Mouse (Mus musculus): ENCODE results near the gene Aunip. TPM values are rescaled to one million over a fixed set of nuclear protein-coding genes. Genes with fewer than 3 reads are reported as not detected.
"Not testable (repeated sequence)": the region's sequence is repeated elsewhere in the genome, so short reads cannot be mapped to it uniquely, and the experiment has no call there.

The Aunip gene
- polyA plus RNA-seq, 1 experiment from 2014 or later: 10.0 TPM

DNA sequence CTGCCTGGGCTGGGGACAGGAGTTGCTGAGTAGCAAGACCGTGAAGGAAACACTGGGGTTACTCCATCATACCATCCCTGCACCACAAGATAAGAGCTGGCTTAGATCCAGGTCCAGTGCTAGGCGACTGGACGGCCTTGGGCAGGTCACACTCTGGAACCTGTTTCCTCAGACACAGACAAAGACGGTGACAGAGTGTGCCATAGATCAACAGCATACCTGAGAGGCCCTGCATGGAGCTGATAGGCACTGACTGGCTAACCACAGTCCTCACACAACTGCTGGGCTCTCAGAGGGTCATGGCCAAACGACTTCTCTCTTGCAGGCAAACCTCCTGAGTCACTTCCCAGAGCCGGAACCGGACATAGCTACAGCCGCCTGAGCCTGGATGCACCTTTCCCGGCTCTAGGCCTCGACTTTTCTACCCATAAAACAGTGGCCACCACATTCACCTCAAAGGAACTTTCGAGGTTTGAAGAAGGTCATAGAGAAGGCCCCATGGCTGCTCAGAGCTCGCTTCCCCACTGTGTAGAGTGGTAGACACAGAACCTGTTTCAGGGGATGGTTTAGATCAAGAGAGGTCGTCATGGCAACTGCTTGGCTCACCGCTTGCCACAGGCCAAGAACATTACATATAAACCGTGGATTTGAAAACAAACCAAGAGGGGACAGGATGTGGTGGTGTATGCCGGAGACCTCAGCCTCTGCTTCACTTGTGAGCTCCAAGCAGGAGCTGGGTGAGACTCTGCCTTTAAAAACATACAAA, 15.8 kb upstream of the Aunip start:
- Histone ChIP-seq H3K4me2 (ENCODE audit: low read depth, low read length) (no peak overlapping the region), H3K9me3 (replicated peaks; ENCODE audit: control insufficient read depth, low read length) (no peaks in the 10 kb centered on the region), H3K36me3 (ENCODE audit: control insufficient read depth, insufficient read depth) (no peaks in the 10 kb centered on the region), H3K27me3 (ENCODE audit: control insufficient read depth, insufficient read depth, low read length) (no peaks in the 10 kb centered on the region), H3K4me3 (ENCODE audit: low read length) (no peak overlapping the region), H3K4me1 (ENCODE audit: control insufficient read depth, insufficient read depth, low read length) (peaks cover 40% of the 10 kb centered on the region), H3K9ac (ENCODE audit: low read length) (no peak overlapping the region), H3K27ac (ENCODE audit: low read length) (0 out of 2 replicates have a peak overlapping the region, but pooled peaks have one; percentile 2)
- no peak for ATAC-seq (replicated peaks; ENCODE audit: extremely low read depth, insufficient read depth, low FRiP score)
- 42% methylated on average over 16 of the region's 16 CpGs for WGBS

DNA sequence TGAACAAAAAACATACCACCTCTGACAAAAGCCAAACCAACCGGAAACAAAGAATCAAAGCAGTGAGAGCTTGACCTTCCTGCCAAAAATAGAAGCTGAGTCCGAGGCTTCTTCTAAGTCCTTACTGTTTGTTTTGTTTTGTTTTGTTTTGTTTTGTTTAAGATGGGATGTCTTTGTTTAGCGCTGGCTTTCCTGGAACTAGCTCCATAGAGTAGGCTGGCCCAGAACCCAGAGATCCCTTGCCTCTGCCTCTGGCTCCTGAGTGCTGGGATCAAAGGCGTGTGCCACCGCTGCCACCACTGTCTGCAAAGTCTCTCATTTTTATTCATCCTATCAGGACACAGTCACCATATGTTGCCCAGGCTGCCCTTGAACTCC, 15.3 kb upstream of the Aunip start:
- Histone ChIP-seq H3K4me3 (ENCODE audit: low read length) (no peak overlapping the region), H3K4me1 (ENCODE audit: control insufficient read depth, insufficient read depth, low read length) (peaks cover 40% of the 10 kb centered on the region), H3K9me3 (replicated peaks; ENCODE audit: control insufficient read depth, low read length) (no peaks in the 10 kb centered on the region), H3K36me3 (ENCODE audit: control insufficient read depth, insufficient read depth) (no peaks in the 10 kb centered on the region), H3K9ac (ENCODE audit: low read length) (no peak overlapping the region), H3K4me2 (ENCODE audit: low read depth, low read length) (no peak overlapping the region), H3K27ac (ENCODE audit: low read length) (peak overlapping the region; percentile 93), H3K27me3 (ENCODE audit: control insufficient read depth, insufficient read depth, low read length) (no peaks in the 10 kb centered on the region)
- ATAC-seq (replicated peaks; ENCODE audit: extremely low read depth, insufficient read depth, low FRiP score): no peak
- 61% methylated on average over 5 of the region's 5 CpGs for WGBS

DNA sequence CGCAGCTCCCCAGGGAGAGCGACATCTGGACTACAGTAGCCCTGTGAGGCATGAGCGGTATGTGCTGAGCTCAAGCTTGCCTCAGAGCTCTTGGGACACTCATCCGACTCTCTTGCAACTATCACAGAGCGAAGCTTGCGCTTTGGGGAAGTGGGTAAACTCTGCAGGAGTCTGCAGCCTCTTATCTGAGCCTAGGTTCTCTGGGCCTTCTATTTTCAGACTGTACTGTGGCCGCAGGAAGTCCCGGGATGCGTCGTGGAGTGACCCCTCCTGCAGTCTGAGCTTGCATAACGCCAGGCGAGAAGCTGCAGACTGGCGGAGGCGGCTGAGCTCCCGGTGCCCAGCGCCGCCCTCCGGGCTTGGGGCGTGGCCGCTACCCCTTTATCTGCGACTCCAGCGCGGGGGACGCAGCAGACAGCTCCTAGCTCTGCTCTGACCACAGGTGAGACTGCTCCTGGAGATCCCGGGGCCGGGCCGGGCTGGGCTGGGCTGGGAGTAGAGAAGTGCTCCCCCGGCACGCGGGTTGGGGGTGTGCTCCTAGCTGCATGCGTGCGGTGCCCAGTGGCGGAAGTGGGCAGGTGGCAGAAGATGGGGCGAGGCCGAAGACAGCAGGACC, 14.1 kb upstream of the Aunip start, which contains the start of gene Paqr7:
Gene Paqr7, plus strand, starts transcription at position 103 of the 616 bp plus-strand sequence.
- peak within 1 kb of the TSS; percentile 93 for H3K27ac ChIP-seq (ENCODE audit: low read length)
- WGBS: 2% methylated on average over 35 of the region's 35 CpGs

DNA sequence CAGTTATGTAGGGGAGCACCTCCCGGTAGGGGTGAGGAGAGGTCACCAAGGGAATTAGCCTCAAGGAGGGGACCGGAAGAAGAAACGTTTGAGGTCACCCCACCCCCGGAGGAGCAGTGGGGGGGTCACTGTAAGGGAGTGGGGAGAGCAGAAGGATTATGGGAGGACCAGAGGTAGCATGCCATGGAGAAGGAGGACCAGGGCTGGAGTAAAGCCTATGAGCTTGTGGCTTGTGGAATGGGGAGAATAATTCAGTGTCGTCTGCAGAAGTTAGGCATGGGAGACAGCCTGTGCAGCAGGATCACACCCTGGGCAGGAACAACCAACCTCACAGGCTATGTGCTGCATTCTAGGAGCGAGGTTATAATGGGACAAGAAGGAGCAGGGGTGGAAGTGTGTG, 13.6 kb upstream of the Aunip start:
- Histone ChIP-seq H3K36me3 (ENCODE audit: control insufficient read depth, insufficient read depth) (no peaks in the 10 kb centered on the region), H3K9me3 (replicated peaks; ENCODE audit: control insufficient read depth, low read length) (no peaks in the 10 kb centered on the region), H3K4me3 (ENCODE audit: low read length) (peak overlapping the region; percentile 74), H3K4me2 (ENCODE audit: low read depth, low read length) (peak overlapping the region; percentile 96), H3K4me1 (ENCODE audit: control insufficient read depth, insufficient read depth, low read length) (peaks cover 40% of the 10 kb centered on the region), H3K27me3 (ENCODE audit: control insufficient read depth, insufficient read depth, low read length) (no peaks in the 10 kb centered on the region), H3K27ac (ENCODE audit: low read length) (peak overlapping the region; percentile 93), H3K9ac (ENCODE audit: low read length) (peak overlapping the region; percentile 82)
- ATAC-seq (replicated peaks; ENCODE audit: extremely low read depth, insufficient read depth, low FRiP score): peak; percentile 16; the same call in 1 of the 2 replicates
- WGBS: 3% methylated on average over 6 of the region's 6 CpGs

More for the DNA sequence above, 14.1 kb upstream of the Aunip start, which contains the start of gene Paqr7:
- H3K9ac ChIP-seq (ENCODE audit: low read length): peak within 1 kb of the TSS; percentile 82
- peak within 1 kb of the TSS; percentile 74 for H3K4me3 ChIP-seq (ENCODE audit: low read length)
- H3K4me2 ChIP-seq (ENCODE audit: low read depth, low read length): peak within 1 kb of the TSS; percentile 96
- H3K4me1 ChIP-seq (ENCODE audit: control insufficient read depth, insufficient read depth, low read length): peaks cover 40% of the 10 kb centered on the region
- no peaks in the 10 kb centered on the region for H3K27me3 ChIP-seq (ENCODE audit: control insufficient read depth, insufficient read depth, low read length)
- peak; percentile 73 for ATAC-seq (replicated peaks; ENCODE audit: extremely low read depth, insufficient read depth, low FRiP score)
- H3K9me3 ChIP-seq (replicated peaks; ENCODE audit: control insufficient read depth, low read length): no peaks in the 10 kb centered on the region
- no peaks in the 10 kb centered on the region for H3K36me3 ChIP-seq (ENCODE audit: control insufficient read depth, insufficient read depth)

- ATAC-seq (replicated peaks; ENCODE audit: extremely low read depth, insufficient read depth, low FRiP score): no peak
- H3K4me3 ChIP-seq (ENCODE audit: low read length): peak overlapping the region; percentile 74; the same call in 1 of the 2 replicates
These were observed 12.6 kb upstream of the Aunip start for GRCm38 (mm10) chr4:134497986-134498731.

GRCm38 (mm10) chr4:134498983-134499382, 11.8 kb upstream of the Aunip start:
- H3K27ac ChIP-seq (ENCODE audit: low read length); H3K36me3 ChIP-seq (ENCODE audit: control insufficient read depth, insufficient read depth); H3K9ac ChIP-seq (ENCODE audit: low read length); H3K27me3 ChIP-seq (ENCODE audit: control insufficient read depth, insufficient read depth, low read length); H3K4me3 ChIP-seq (ENCODE audit: low read length); H3K9me3 ChIP-seq (replicated peaks; ENCODE audit: control insufficient read depth, low read length); ATAC-seq (replicated peaks; ENCODE audit: extremely low read depth, insufficient read depth, low FRiP score); H3K4me2 ChIP-seq (ENCODE audit: low read depth, low read length): not testable (repeated sequence)
- WGBS: 73% methylated on average over 6 of the region's 6 CpGs
- peaks cover 40% of the 10 kb centered on the region for H3K4me1 ChIP-seq (ENCODE audit: control insufficient read depth, insufficient read depth, low read length)

More at GRCm38 (mm10) chr4:134497986-134498731, 12.6 kb upstream of the Aunip start:
- peaks cover 40% of the 10 kb centered on the region for H3K4me1 ChIP-seq (ENCODE audit: control insufficient read depth, insufficient read depth, low read length)
- H3K9ac ChIP-seq (ENCODE audit: low read length): no peak overlapping the region
- WGBS: 61% methylated on average over 12 of the region's 12 CpGs
- no peaks in the 10 kb centered on the region for H3K36me3 ChIP-seq (ENCODE audit: control insufficient read depth, insufficient read depth)
- H3K9me3 ChIP-seq (replicated peaks; ENCODE audit: control insufficient read depth, low read length): no peaks in the 10 kb centered on the region
- H3K4me2 ChIP-seq (ENCODE audit: low read depth, low read length): peak overlapping the region; percentile 96
- H3K27me3 ChIP-seq (ENCODE audit: control insufficient read depth, insufficient read depth, low read length): no peaks in the 10 kb centered on the region
- no peak overlapping the region for H3K27ac ChIP-seq (ENCODE audit: low read length)

DNA sequence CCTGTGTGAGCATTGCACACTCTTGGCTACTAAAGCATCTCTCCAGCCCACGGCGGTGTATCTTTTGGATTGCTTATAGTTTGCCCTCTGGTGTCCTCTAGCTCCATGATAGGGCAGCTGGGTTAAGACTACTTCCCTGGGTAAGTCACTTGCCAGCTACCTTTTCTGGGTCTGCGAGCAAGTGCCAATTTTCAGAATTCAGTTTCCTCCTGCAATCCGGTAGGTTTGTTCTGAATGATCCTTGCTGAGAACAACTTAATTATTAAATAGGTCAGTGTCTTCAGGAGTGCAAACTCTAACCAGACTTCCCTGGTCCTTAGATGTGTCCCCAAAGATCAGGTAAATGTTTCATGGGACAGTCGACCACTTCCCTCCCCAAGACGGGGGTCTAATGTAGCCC, 9.7 kb upstream of the Aunip start:
- ATAC-seq (replicated peaks; ENCODE audit: extremely low read depth, insufficient read depth, low FRiP score): no peak
- H3K36me3 ChIP-seq (ENCODE audit: control insufficient read depth, insufficient read depth): 0 out of 2 replicates have a peak, but pooled peaks cover 2% of the 10 kb centered on the region
- H3K9ac ChIP-seq (ENCODE audit: low read length): no peak overlapping the region
- H3K4me1 ChIP-seq (ENCODE audit: control insufficient read depth, insufficient read depth, low read length): peaks cover 23% of the 10 kb centered on the region
- 89% methylated on average over 6 of the region's 6 CpGs for WGBS
- H3K27me3 ChIP-seq (ENCODE audit: control insufficient read depth, insufficient read depth, low read length): no peaks in the 10 kb centered on the region
- H3K27ac ChIP-seq (ENCODE audit: low read length): no peak overlapping the region
- H3K4me3 ChIP-seq (ENCODE audit: low read length): no peak overlapping the region
- H3K4me2 ChIP-seq (ENCODE audit: low read depth, low read length): no peak overlapping the region
- H3K9me3 ChIP-seq (replicated peaks; ENCODE audit: control insufficient read depth, low read length): no peaks in the 10 kb centered on the region

DNA sequence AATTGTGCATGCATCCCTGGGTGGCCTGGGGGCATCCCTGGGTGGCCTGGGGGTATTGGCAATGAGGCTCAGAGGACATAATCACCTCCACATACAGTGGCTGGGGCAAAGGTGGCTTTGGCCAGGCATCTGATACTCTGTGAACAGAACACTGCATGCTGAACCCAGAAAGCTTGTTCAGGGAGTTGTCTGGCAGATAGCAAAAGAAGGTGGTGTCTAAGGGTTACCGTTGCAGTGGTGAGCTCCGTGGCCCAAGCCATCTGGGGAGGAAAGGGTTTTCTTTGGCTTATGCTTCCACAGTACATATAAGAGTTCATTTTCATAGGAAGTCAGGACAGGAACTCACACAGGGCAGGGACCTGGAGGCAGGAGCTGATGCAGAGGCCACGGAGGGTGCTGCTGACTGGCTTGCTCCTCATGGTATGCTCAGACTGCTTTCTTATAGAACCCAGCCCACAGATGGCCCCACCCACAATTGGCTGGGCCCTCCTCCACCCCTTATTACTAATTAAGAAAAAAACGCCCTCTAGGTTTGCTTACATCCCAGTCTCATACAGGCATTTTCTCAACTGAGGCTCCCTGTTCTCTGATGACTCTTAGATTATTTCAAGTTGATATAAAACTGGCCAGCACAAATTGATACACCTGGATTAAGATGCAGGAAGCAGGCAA, 7.0 kb upstream of the Aunip start:
- Histone ChIP-seq H3K9ac (ENCODE audit: low read length) (no peak overlapping the region), H3K27ac (ENCODE audit: low read length) (no peak overlapping the region), H3K27me3 (ENCODE audit: control insufficient read depth, insufficient read depth, low read length) (no peaks in the 10 kb centered on the region), H3K4me3 (ENCODE audit: low read length) (no peak overlapping the region), H3K4me1 (ENCODE audit: control insufficient read depth, insufficient read depth, low read length) (0 out of 2 replicates have a peak, but pooled peaks cover under 1% of the 10 kb centered on the region), H3K36me3 (ENCODE audit: control insufficient read depth, insufficient read depth) (peaks cover 6% of the 10 kb centered on the region; the same call in 1 of the 2 replicates), H3K4me2 (ENCODE audit: low read depth, low read length) (no peak overlapping the region), H3K9me3 (replicated peaks; ENCODE audit: control insufficient read depth, low read length) (no peaks in the 10 kb centered on the region)
- 77% methylated on average over 4 of the region's 4 CpGs for WGBS
- ATAC-seq (replicated peaks; ENCODE audit: extremely low read depth, insufficient read depth, low FRiP score): no peak

Measured in heart, embryonic 16.5 days (tissue).